Mouse (Mus musculus) T-helper 2 cell (primary cell): ENCODE data around the gene Gm13889.

Experiments
- in situ Hi-C: fragments of 300-600 bp; cut with MboI, MseI; formaldehyde crosslinking; loops from one replicate; pipeline ENCODE4 v1.15.1; 2025; ENCODE audit warnings: high pct_unique_total_duplicates

Gm13889 gene

DNA sequence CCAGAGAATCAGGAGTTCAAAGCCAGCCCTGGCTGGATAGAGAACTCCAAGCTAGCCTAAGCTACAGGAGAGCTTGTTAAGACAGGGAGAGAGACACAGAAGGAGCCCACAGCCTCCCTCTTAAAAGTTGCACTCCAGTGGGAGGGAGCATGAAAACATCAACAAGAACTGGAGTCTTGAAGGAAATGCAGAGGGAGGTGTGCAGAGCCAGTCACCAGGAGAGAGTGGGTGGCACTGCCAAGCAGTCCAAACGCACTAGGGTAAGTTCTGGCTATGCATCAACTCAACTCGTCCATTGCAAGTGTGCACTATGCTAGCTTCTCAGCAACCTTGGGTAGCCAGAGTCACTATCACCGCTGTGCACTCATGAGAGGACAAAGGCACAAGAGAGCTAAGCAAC is 1.2 kb upstream of the Gm13889 start:
- in situ Hi-C loops, result no loop called here

DNA sequence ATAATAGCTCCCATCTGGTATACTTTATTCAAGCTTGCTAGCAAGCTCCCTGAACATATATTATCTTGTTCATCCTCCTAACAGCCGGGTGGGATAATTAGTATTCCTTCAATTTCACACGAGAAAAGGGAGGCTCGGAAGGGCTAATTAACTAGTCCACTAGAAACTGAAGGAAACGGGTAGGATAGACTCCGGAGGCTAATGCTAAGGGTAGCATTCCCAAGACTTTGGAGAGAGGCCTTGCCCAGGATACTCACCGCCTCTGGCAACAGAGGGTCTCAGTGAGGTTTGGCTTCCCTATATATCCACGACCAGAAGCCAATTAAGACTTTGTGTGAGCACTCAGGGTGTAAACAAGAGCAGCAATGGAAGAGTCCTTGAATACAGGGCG is 779 bp upstream of the Gm13889 start:
- in situ Hi-C loops, result no loop called here

GRCm38 (mm10) chr2:93956331-93956801 is 635 bp downstream of the Gm13889 start:
- in situ Hi-C loops, result no loop called here

DNA sequence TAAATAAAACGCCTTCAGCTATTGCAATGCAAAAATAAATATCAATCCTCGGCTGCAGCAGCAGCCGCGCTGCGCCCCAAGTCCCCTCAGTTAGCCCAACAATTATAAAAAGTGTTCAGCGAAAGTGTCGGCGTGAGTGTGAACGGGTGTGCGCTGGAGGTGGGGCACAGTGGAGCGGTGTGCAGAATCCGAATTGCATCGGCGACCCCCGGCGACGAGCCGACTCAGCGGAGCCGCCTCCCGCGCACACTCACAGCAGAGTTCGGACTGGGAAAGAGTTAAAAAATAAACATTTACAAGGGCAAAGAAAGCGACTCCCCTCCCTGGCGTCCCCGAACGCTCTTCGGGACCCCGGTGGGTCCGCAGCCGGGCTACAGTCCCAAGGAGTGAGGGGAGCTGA is 1.1 kb downstream of the Gm13889 start:
- in situ Hi-C loops, result no loop called here

DNA sequence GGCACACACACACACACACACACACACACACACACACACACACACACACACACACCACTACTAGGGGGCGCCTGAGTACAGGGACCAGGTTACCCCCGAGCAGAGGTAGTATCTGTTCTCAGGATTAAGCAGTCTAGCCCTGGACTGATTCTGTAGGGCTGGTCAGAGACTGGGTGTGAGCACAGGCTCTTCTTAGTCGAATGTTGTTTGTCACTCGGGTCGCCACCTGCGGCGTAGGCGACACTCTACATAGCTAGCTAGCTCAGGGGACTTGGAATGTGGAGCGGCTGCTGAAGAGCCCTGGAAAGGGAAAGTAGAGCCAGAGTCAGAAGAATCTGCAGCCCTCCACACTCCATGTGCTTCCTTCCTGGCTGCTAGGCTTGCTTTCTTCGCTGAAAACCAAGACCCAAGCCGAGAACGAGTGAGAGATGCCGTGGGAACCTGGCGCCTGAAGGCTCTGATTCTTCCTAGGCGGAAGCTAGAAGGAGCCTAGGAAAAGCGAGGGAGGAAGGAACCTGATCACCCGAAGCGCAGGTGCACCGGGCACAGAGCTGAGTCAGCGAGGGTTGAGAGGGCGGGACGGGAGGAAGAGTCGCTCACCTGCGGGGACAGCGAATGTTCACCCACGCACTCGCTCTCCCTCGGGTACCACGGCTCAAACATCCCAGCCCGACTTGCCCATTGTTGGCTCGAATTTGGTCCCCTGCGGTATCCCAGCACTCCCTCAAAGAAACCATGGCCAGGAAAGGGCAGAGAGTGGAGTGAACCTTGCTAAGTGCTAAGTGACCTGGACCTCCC is 2.0 kb downstream of the Gm13889 start:
- in situ Hi-C loops, result no loop called here

DNA sequence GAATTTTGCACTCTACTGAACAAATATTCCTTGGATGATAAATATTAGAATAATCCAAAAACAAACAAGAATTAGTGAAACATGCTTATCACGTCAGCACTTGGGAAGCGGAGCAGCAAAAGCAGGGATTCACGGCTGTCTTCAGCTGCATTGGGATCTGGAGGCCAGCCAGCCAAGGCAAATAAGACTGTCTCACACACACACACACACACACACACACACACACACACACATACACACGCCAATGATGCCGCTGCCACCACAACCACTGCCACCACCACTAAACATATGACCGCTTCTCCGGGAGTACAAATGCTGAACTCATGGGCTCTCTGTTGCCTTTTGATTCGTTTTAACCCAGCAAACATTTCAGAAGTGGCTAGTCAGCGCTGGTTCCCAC is 3.3 kb downstream of the Gm13889 start:
- in situ Hi-C loops, result no loop called here

DNA sequence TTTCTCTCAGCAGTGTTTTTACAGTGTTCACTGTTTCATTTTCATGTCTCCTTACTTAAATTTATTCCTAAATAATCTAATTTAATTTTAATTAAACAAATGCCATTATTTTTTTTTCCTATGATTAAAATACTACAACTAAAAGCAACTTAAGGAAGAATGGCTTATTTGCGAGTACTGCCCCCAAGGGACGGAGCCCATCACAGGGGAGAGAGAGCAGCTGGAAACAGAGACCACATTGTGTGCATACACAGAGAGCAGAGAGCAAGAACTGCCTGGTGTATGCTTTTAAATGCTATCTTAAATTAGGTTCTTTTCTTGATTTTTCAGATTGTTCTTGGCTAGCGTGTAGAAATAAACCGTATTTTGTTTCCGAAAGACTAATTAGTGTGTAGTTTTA is 10.0 kb downstream of the Gm13889 start:
- in situ Hi-C loops, result no loop called here

DNA sequence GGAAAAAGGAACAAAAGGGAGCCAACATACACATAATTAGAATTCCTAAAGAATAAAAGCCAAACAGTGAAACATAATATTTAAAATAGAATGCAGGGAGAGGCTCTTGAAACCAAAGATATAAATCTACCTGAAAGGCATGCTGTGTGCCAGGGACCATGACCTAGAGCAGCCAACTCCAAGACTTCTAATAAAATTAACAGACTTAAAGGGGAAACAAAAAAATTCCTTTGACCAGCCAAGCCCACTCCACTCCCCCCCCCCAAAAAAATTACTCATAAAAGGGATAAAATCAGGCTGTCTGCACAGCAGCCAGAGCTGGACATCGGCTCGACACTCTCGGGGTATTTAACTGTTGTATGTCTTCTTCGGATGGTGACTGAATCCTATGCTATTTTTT is 12.1 kb downstream of the Gm13889 start:
- in situ Hi-C loops, result no loop called here

DNA sequence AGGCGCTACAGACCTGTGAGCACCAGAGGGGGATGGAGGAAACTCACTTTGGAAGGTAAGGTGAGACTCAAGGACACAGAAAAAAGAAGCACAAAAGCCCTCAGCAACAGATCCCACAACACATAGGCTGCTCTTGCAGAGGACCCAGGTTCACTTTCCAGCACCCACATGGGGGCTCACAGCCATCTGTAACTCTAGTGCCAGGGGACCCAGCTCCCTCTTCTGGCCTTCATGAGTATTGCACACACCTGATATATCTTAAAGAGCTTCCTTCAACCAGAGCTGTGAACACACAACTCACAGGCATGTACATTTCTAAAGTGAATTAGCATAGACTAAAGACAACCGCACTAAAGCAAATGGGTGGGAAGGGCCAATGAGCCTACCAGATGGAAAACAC is 12.9 kb downstream of the Gm13889 start:
- in situ Hi-C loops, result no loop called here

- in situ Hi-C loops, result no loop called here
Measured at GRCm38 (mm10) chr2:93941670-93942069, 15.3 kb downstream of the Gm13889 start.

- in situ Hi-C loops, result loop anchor here (10.0 kb wide), 1 partner anchor 1144 kb away; no protein-coding TSS in a partner anchor
Measured at GRCm38 (mm10) chr2:93938534-93938933, 18.5 kb downstream of the Gm13889 start.

DNA sequence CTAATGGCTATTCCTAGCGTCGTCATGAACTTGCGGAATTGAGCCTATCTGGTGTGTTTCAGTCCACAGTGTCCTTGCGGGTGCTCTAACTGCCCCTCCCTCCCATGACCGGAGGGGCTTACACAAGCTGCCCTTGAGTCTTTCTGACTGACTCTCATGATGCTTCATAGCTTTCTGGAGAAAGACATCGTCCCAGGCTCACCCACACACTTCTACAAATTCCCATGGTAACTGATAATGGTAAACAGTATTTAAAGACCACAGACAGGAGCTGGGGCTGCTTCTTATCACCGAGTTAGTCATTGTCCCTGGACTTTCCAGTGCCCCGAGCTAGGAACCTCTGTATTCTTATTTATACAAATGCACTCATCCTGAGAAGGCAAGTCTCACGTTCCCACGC is 28.1 kb downstream of the Gm13889 start:
- in situ Hi-C loops, result no loop called here

DNA sequence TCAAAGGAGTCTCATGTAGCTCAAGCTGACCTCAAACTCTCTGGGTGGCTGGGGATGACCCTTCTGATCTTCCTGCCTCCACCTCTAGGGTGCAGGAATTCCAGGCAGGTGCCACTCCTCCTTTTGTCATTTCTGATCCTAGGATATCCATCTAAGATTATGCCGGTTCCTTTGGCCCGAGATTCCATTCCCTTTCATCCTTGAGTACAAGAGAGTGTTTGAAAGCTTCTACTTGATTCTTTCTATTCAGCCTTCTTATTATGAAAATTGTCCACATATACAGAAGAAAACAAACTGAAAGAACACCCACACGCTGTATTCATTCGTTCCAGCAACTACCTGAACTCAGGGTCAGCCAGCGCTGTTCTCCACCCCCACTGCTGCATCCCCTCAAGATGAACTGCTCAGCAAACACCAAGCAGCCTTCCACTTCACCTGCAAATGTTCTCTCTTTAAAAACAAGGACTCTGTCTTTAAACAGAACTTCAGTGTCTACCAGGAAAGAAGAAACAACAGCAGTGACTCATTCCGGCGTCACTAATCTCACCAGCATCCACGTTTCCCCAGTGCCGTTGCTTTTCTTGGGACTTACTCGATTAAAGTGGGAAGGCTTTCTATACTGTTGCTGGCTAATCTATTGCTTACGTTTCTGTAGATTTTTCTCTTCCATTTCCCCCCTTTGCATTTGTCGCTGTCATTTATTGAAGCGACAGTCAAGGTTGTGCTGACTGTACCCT is 29.1 kb downstream of the Gm13889 start:
- in situ Hi-C loops, result no loop called here

DNA sequence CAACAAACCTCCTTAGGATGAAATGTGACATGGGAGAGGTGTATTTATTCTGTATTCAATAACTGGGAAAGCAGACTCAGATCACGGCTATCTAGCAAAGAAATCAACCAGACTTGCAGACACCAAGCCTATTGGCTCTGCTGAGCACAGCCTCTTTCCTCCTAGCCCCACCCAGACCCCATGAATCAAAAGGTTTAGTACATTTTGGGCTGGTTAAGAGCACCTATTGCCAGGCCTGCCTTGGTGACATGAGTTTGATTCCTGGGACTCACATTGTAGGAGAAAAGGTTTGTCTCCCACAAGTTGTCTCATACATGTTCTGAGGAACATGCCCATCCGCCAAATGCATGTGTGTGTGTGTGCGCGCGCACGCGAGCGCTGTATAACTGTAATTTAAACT is 30.9 kb downstream of the Gm13889 start:
- in situ Hi-C loops, result no loop called here

- in situ Hi-C loops, result no loop called here
Measured at GRCm38 (mm10) chr2:93919093-93919492, 37.9 kb downstream of the Gm13889 start.

- in situ Hi-C loops, result no loop called here
Measured at GRCm38 (mm10) chr2:93913552-93913951, 43.4 kb downstream of the Gm13889 start.

DNA sequence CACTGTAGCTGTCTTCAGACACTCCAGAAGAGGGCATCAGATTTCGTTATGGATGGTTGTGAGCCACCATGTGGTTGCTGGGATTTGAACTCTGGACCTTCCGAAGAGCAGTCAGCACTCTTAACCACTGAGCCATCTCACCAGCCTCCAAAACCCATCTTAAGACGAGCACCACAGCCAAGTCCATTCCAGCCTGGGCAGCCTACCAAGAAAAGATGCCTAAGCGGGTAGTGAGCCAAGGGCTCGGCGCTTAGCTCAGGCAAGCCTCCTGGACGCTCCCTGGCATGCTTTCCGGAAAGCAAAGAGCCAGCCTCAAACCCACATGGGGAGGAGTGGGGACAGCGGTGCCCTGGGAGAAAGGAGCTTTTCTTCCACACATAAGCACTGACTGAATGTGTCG is 45.1 kb downstream of the Gm13889 start:
- in situ Hi-C loops, result no loop called here

DNA sequence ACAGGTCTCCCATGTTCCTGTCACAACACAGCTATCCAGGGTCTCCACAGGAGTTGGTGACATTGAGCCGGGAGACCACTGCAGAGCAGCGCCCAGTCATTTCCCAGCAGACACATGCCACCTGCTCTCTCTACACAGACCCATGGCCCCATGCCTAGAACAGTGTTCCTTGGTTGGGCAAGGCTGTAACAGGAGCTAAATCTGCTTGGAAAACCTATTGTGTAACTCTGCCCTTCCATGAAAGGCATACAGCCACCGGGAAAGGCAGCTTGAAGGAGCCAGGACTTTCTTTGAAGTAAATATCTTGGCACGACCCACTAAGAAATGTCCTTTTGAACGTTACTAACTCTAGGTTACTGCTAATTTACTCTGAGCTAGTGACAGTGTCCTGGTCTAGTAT is 47.3 kb downstream of the Gm13889 start:
- in situ Hi-C loops, result loop anchor here (10.0 kb wide), 1 partner anchor 835 kb away; no protein-coding TSS in a partner anchor

DNA sequence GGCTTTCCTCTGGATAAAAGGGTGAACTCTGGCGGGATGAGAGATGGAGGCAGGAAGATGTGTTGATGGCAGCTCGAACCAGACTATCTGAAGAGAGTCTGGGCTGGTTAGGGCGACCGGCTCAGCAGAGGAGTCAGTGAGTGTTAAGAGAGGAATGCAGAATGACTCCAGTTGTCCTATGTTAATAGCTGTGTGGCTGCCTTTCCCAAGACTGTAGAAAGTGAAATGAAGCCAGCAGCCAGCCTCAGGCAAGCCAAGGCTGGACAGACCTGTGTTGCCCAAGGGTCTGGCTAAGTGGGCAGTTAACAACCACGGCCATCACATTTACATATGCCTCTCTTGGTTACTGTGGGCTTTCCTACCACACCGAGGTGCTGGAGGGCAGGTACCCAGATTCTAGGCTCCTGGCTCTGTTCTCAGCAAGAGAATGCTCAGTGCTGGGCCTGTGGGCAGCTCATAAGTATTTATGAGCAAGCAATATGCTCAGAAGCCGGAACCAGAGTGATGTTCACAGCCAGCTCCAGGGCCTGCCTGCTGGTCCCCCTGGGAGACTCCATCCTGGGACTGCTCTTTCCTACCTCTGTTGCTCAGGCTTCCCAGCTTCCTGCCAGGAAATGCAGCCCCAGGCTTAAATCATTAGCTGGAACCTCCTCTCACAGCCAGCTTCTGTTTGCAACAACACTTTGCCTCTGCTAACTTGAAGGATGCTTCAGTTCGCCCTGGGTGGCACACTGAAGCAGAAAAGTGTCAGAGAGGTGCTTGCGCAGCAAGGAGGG is 49.3 kb downstream of the Gm13889 start:
- in situ Hi-C loops, result loop anchor here (10.0 kb wide), 1 partner anchor 837 kb away; no protein-coding TSS in a partner anchor

DNA sequence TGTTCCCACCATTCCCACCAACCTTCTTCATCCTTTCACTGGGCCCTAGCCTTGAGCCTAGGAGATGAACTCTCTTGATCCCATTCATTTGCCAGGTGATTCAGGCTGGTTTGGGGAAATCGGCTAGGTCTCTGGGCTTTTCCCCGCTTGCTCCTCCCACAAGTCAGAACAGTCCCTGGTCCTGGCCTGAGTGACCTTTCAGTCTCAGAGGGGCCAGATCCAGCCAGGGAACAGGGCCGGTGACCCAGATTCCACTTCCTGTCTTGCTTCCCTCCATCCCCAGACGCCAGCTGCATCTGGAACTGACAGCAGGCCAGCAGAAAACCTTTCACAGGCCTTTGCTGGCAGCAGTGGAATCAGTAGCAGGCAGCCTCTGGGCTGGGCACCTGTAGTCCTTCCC is 50.7 kb downstream of the Gm13889 start:
- in situ Hi-C loops, result loop anchor here (10.0 kb wide), 1 partner anchor 838 kb away; no protein-coding TSS in a partner anchor
